Mouse (Mus musculus) bone marrow macrophage, adult 2 months (primary cell): ENCODE results near the gene Phactr2. TPM values are rescaled to one million over a fixed set of nuclear protein-coding genes. Genes with fewer than 3 reads are reported as not detected.
"Not testable (repeated sequence)": the region's sequence is repeated elsewhere in the genome, so short reads cannot be mapped to it uniquely, and the experiment has no call there.

Source experiments
- H3K27ac ChIP-seq: 2 replicates; pipeline ENCODE4 v1.5.1; 2012; ENCODE audit warnings: low read depth, low read length; ENCODE audit not compliant: insufficient read depth
- H3K4me1 ChIP-seq: 2 replicates; pipeline ENCODE4 v1.6.1; 2012; ENCODE audit warnings: low read length; ENCODE audit not compliant: control insufficient read depth, insufficient read depth
- H3K4me3 ChIP-seq: 2 replicates; pipeline ENCODE4 v1.5.1; 2012; ENCODE audit warnings: mild to moderate bottlenecking, low read length, moderate library complexity; ENCODE audit not compliant: insufficient read depth
- CTCF ChIP-seq: IDR thresholded peaks from 2 replicates; pipeline ENCODE4 v1.5.1; 2012; ENCODE audit warnings: low read depth, mild to moderate bottlenecking, low read length, moderate library complexity
- POLR2A ChIP-seq: IDR thresholded peaks from 2 replicates; pipeline ENCODE4 v1.6.1; 2012; ENCODE audit warnings: mild to moderate bottlenecking, low read depth, low read length, borderline replicate concordance
- polyA plus RNA-seq: library from polyadenylated mRNA; stranded (reverse); fragments of >200 nt; gene quantifications from 2 replicates; pipeline ENCODE4 v1.2.4, GENCODE M21; 2012; ENCODE audit not compliant: missing spikeins, insufficient read depth, insufficient read length

The Phactr2 gene
- polyA plus RNA-seq, 1 experiment: 26.0 TPM

GRCm38 (mm10) chr10:13489671-13490070, 15.5 kb upstream of the Phactr2 start:
- H3K4me3 ChIP-seq: no peak overlapping the region
- TF ChIP-seq CTCF (no peak), POLR2A (no peak)
- peaks cover 2% of the 10 kb centered on the region; the same call in 1 of the 2 replicates for H3K4me1 ChIP-seq
- H3K27ac ChIP-seq: no peak overlapping the region

DNA sequence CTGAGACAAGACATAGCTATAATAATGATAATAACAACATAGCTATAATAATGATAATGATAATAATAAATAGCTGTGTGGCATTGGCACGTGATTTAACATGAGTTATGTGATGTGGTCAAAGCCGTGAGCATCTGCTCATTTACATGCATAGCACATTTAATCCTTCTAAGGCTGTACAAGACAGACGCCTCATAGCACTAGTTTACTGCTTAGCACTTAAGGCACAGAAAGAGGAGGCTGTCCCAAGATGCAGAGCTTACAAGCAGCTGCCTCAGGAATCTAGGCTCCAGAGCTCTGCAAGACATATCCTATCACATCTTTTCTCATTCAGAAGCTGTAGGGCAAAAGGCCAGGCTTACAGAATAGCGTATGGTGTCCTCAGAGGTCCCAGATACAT, 11.7 kb upstream of the Phactr2 start:
- H3K27ac ChIP-seq: no peak overlapping the region
- no peak for TF ChIP-seq POLR2A
- TF ChIP-seq CTCF: no peak
- H3K4me3 ChIP-seq: no peak overlapping the region
- H3K4me1 ChIP-seq: peaks cover 2% of the 10 kb centered on the region; the same call in 1 of the 2 replicates

- Histone ChIP-seq H3K27ac (no peak overlapping the region), H3K4me3 (no peak overlapping the region), H3K4me1 (peaks cover 4% of the 10 kb centered on the region; the same call in 1 of the 2 replicates)
- TF ChIP-seq POLR2A (no peak), CTCF (no peak)
Observed at GRCm38 (mm10) chr10:13479341-13479740, 5.1 kb upstream of the Phactr2 start.

DNA sequence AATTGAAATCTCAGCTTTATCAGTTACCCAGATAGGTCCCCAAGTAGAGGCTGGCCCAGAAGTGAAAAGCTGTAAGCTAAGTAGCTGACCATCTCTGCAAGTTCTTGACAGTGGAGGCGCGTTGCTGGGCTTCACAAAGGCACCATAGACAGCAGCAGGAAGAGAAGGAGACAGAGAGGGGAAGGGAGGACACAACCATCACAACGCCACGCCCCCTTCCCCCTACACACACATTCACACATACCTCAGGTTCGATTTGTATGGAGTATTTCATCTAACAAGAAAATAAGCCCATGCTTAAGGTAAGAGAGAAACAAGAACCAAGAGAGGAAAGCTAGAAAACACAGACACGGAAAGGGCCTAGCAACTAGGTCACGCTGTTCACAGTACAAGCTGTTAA, 909 bp upstream of the Phactr2 start:
- Histone ChIP-seq H3K4me3 (no peak overlapping the region), H3K4me1 (peaks cover 10% of the 10 kb centered on the region), H3K27ac (no peak overlapping the region)
- TF ChIP-seq POLR2A: no peak
- TF ChIP-seq CTCF: no peak

GRCm38 (mm10) chr10:13474568-13474955, 350 bp upstream of the Phactr2 start:
- peak overlapping the region; percentile 80 for H3K4me3 ChIP-seq
- no peak for TF ChIP-seq CTCF
- TF ChIP-seq POLR2A: no peak
- peaks cover 16% of the 10 kb centered on the region for H3K4me1 ChIP-seq
- no peak overlapping the region for H3K27ac ChIP-seq

- Histone ChIP-seq H3K4me1 (peaks cover 21% of the 10 kb centered on the region), H3K4me3 (peak overlapping the region; percentile 80), H3K27ac (no peak overlapping the region)
- TF ChIP-seq POLR2A (no peak), CTCF (no peak)
Observed at GRCm38 (mm10) chr10:13473287-13473832, 852 bp downstream of the Phactr2 start.

- Histone ChIP-seq H3K4me1 (peaks cover 22% of the 10 kb centered on the region), H3K4me3 (no peak overlapping the region), H3K27ac (peak overlapping the region; percentile 29)
- no peak for TF ChIP-seq POLR2A
- no peak for TF ChIP-seq CTCF
Observed at GRCm38 (mm10) chr10:13470236-13470635, 4.0 kb downstream of the Phactr2 start.

DNA sequence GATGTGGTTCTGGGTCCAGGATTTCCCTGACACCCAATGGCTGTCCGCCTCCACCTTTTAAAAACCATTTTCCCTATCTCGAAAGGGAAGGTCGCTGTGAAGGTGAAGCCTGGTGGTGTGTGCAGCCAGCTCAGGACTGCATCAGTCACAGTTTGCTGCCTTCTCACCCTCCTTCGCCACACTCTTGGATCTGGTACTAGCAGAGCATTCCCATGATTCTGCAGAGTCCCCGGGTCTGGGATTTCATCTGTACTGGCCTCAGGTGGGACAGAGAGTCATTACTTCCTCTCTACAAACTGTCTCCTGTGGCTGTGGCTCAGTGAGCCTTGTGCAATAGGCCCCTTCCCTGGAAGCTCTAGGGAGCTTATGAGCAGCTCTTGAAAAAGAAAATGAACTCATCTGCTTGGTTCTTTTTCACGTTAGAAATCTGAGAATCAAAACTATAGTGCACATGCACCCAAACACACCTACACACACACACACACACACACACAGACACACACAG, 6.1 kb downstream of the Phactr2 start:
- peaks cover 18% of the 10 kb centered on the region for H3K4me1 ChIP-seq
- not testable (repeated sequence) for H3K27ac ChIP-seq, H3K4me3 ChIP-seq

DNA sequence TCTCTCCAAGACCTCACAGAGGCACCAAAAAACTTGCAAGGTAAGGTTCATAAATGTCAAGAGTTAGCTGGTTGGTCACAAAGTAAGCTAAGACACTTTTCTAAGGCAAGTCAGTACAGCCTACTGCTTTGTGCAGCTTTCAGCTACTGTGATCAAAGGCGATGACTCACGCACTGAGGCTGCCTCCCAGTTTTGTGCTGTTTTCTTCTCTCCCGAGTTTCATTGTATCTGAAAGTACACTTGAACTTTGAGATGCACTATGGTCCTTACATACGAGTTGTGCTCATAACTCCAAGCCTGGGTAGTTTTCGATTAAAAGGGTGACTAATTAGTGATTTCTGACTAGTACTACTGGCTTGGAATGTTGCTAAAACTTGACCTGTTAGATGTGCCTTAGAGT, 7.3 kb downstream of the Phactr2 start:
- TF ChIP-seq CTCF (no peak), POLR2A (no peak)
- Histone ChIP-seq H3K4me3 (no peak overlapping the region), H3K27ac (no peak overlapping the region), H3K4me1 (peaks cover 18% of the 10 kb centered on the region)

DNA sequence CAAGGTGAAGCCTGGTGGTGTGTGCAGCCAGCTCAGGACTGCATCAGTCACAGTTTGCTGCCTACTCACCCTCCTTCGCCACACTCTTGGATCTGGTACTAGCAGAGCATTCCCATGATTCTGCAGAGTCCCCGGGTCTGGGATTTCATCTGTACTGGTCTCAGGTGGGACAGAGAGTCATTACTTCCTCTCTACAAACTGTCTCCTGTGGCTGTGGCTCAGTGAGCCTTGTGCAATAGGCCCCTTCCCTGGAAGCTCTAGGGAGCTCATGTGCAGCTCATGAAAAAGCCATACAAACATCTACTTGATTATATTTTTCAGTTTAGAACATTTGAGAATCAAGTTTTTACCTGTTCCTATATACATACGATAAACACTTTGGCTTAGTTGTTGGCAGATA, 9.9 kb downstream of the Phactr2 start:
- not testable (repeated sequence) for H3K27ac ChIP-seq, H3K4me3 ChIP-seq, H3K4me1 ChIP-seq
